Mouse (Mus musculus) heart, adult 2 months (tissue): ENCODE results near the gene Gpc1. TPM values are rescaled to one million over a fixed set of nuclear protein-coding genes. Genes with fewer than 3 reads are reported as not detected.

Source experiments
- DNase-seq, 2 experiments: peaks; one replicate each; pipeline ENCODE4 v3.0.0; 2021
- H3K27ac ChIP-seq: fragments of 200-600 bp; 2 replicates; pipeline ENCODE4 v1.8.1; 2022
- H3K27me3 ChIP-seq: fragments of 200-500 bp; 2 replicates; pipeline ENCODE4 v1.6.1; 2012; ENCODE audit warnings: mild to moderate bottlenecking, low read length, inconsistent platforms, mixed read lengths; ENCODE audit not compliant: control insufficient read depth, insufficient read depth
- H3K36me3 ChIP-seq: fragments of 200-500 bp; 2 replicates; pipeline ENCODE4 v1.6.1; 2012; ENCODE audit warnings: low read length, inconsistent platforms; ENCODE audit not compliant: control insufficient read depth, insufficient read depth
- H3K4me1 ChIP-seq: fragments of 200-500 bp; 2 replicates; pipeline ENCODE4 v1.6.1; 2011; ENCODE audit warnings: low read length; ENCODE audit not compliant: control insufficient read depth, insufficient read depth
- H3K4me3 ChIP-seq: fragments of 200-600 bp; 2 replicates; pipeline ENCODE4 v1.8.1; 2022
- H3K79me2 ChIP-seq: fragments of 200-500 bp; replicated peaks from 2 replicates; pipeline ENCODE4 v1.6.1; 2012; ENCODE audit warnings: mild to moderate bottlenecking, inconsistent platforms, low read length, moderate library complexity, mixed read lengths; ENCODE audit not compliant: control insufficient read depth, insufficient read depth
- H3K9ac ChIP-seq: fragments of 200-500 bp; 2 replicates; pipeline ENCODE4 v1.6.1; 2012; ENCODE audit warnings: low read depth, mild to moderate bottlenecking, control low read depth, inconsistent platforms, low read length, mixed read lengths
- CTCF ChIP-seq: fragments of 200-600 bp; IDR thresholded peaks from 2 replicates; pipeline ENCODE4 v1.8.1; 2022; ENCODE audit warnings: antibody characterized with exemption, mild to moderate bottlenecking, moderate library complexity
- EP300 ChIP-seq: fragments of 200-500 bp; IDR thresholded peaks from 2 replicates; pipeline ENCODE4 v1.6.1; 2011; ENCODE audit warnings: low read depth, low read length, control low read depth; ENCODE audit not compliant: insufficient read depth
- POLR2A ChIP-seq: fragments of 200-500 bp; IDR thresholded peaks from 2 replicates; pipeline ENCODE4 v1.6.1; 2011; ENCODE audit warnings: mild to moderate bottlenecking, low read depth, low read length, control low read depth; ENCODE audit not compliant: insufficient read depth
- WGBS: fragments of 180-500 bp; shearing (Covaris S2); methylation state at CpG from one replicate; pipeline ENCODE4 v1.1.7; 2018; 5-methylcytosine and 5-hydroxymethylcytosine counted together
- intact Hi-C: fragments of 180-260 bp; cut with DNase I; formaldehyde crosslinking; loops from one replicate; pipeline ENCODE4 v1.15.1; 2025
- polyA plus RNA-seq: library from polyadenylated mRNA; depleted of rRNA; stranded (reverse); fragments of >200 nt; gene quantifications from 2 replicates; pipeline ENCODE4 v1.2.3, GENCODE M21; 2012
- total RNA-seq, 2 experiments: library from RNA; stranded (reverse); gene quantifications; 2 replicates each; pipeline ENCODE4 v1.2.3; 2021

Gene Gpc1
- total and polyA plus RNA-seq, 3 experiments: 249 to 505 (median 428) TPM

GRCm38 (mm10) chr1:92878066-92878741 is 46.8 kb downstream of the Gpc1 start:
- intact Hi-C loops: no loop called here
- no peak for DNase-seq
- Histone ChIP-seq H3K79me2 (no peaks in the 10 kb centered on the region), H3K36me3 (no peaks in the 10 kb centered on the region), H3K27me3 (no peaks in the 10 kb centered on the region), H3K9ac (no peak overlapping the region), H3K27ac (no peak overlapping the region), H3K4me1 (no peaks in the 10 kb centered on the region), H3K4me3 (no peak overlapping the region)
- 68% methylated on average over 13 of the region's 13 CpGs for WGBS
- TF ChIP-seq EP300 (no peak), POLR2A (no peak), CTCF (no peak)

- Histone ChIP-seq H3K79me2 (no peaks in the 10 kb centered on the region), H3K9ac (no peak overlapping the region), H3K36me3 (no peaks in the 10 kb centered on the region), H3K4me1 (no peaks in the 10 kb centered on the region), H3K27me3 (no peaks in the 10 kb centered on the region), H3K27ac (no peak overlapping the region), H3K4me3 (no peak overlapping the region)
- TF ChIP-seq CTCF: no peak
- no peak for TF ChIP-seq EP300
- no peak for TF ChIP-seq POLR2A
- intact Hi-C loops: no loop called here
- 87% methylated on average over 12 of the region's 12 CpGs for WGBS
- no peak for DNase-seq
Measured at GRCm38 (mm10) chr1:92879266-92879665, 47.8 kb downstream of the Gpc1 start.

DNA sequence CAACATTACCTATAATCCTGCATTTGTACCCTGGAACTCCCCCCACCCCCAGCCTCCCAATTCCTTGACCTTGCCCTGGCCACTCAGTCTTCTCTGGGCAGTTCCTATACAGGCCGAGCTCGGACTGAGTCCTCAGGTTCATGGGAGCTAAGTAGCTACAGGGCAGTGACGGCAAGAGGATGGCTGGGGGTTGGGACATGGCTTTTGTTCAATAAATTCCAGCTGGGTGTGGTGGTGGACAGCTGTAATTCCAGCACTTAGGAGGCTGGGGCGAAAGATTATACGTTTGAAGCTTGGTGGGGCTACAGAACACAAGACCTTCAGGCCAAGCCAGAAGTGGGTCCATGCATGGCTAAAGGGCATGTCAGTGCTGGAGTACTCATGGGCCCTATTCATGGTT is 48.7 kb downstream of the Gpc1 start:
- Histone ChIP-seq H3K9ac (no peak overlapping the region), H3K79me2 (no peaks in the 10 kb centered on the region), H3K27me3 (no peaks in the 10 kb centered on the region), H3K36me3 (no peaks in the 10 kb centered on the region), H3K4me3 (no peak overlapping the region), H3K27ac (no peak overlapping the region), H3K4me1 (no peaks in the 10 kb centered on the region)
- DNase-seq: no peak
- no peak for TF ChIP-seq POLR2A
- intact Hi-C loops: no loop called here
- WGBS: 85% methylated on average over 5 of the region's 5 CpGs

DNA sequence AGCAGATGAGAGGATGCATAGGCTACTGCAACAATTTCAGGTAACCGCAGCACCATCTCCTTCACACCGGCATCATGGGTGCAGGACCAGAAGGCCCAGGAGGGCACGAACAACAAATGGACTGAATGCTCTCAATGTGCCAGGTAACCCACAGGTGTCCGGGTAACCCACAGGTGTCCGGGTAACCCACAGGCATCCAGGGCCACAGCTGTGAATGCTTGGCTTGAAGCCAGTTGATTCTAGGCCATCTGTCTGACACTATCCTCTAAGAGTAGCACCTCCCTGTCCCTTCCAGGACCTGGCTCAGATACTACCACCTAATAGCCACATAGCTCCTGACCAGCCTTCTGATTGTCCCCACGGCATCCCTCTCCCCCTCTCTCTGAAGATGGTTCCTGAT is 50.5 kb downstream of the Gpc1 start:
- DNase-seq: no peak
- no peak overlapping the region for H3K9ac ChIP-seq
- intact Hi-C loops: no loop called here
- H3K4me3 ChIP-seq: no peak overlapping the region
- 79% methylated on average over 6 of the region's 6 CpGs for WGBS
- no peaks in the 10 kb centered on the region for H3K4me1 ChIP-seq
- H3K27me3 ChIP-seq: no peaks in the 10 kb centered on the region
- no peaks in the 10 kb centered on the region for H3K36me3 ChIP-seq
- TF ChIP-seq EP300 (no peak), POLR2A (no peak)
- H3K79me2 ChIP-seq: no peaks in the 10 kb centered on the region
- H3K27ac ChIP-seq: no peak overlapping the region

GRCm38 (mm10) chr1:92888901-92889655 is 57.6 kb downstream of the Gpc1 start:
- Histone ChIP-seq H3K27me3 (no peaks in the 10 kb centered on the region), H3K9ac (no peak overlapping the region), H3K79me2 (no peaks in the 10 kb centered on the region), H3K4me1 (no peaks in the 10 kb centered on the region), H3K27ac (no peak overlapping the region), H3K4me3 (no peak overlapping the region), H3K36me3 (no peaks in the 10 kb centered on the region)
- intact Hi-C loops: no loop called here
- 66% methylated on average over 7 of the region's 7 CpGs for WGBS
- no peak for TF ChIP-seq EP300
- no peak for TF ChIP-seq CTCF
- no peak for TF ChIP-seq POLR2A
- DNase-seq: no peak

DNA sequence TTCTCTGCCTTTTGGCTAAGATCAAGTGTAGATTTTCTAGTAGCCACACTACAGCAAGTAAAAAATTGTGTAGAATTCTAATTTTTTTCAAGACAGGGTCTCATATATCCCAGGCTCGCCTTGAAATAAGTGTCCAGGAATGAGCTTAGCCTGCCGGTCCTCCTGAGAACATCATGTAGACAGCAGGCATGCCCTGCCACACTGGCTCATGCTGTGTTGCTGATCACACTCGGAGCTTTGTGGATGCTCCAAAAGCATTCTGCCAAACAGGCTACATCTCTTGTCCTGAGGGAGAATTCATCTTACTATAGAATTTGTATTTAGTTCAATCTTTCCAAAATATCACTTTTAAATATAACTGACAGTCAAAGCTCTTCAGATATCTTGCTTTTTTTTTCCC is 61.3 kb downstream of the Gpc1 start:
- TF ChIP-seq CTCF (no peak), POLR2A (no peak), EP300 (no peak)
- Histone ChIP-seq H3K79me2 (no peaks in the 10 kb centered on the region), H3K4me1 (no peaks in the 10 kb centered on the region), H3K4me3 (no peak overlapping the region), H3K27ac (no peak overlapping the region), H3K27me3 (no peaks in the 10 kb centered on the region), H3K9ac (no peak overlapping the region), H3K36me3 (no peaks in the 10 kb centered on the region)
- intact Hi-C loops: no loop called here
- WGBS: 64% methylated on average over 3 of the region's 3 CpGs
- no peak for DNase-seq
